Mouse (Mus musculus) liver, postnatal 0 days (tissue): Measurements from ENCODE around the gene Atp9a.

Experiments
- CTCF ChIP-seq: sonication (generic); IDR thresholded peaks from 2 replicates; pipeline ENCODE4 v1.5.1; 2016; ENCODE audit warnings: antibody characterized with exemption, low read depth
- EP300 ChIP-seq: IDR thresholded peaks from 2 replicates; pipeline ENCODE4 v1.6.1; 2016; ENCODE audit warnings: antibody characterized with exemption, low read depth, mild to moderate bottlenecking

DNA sequence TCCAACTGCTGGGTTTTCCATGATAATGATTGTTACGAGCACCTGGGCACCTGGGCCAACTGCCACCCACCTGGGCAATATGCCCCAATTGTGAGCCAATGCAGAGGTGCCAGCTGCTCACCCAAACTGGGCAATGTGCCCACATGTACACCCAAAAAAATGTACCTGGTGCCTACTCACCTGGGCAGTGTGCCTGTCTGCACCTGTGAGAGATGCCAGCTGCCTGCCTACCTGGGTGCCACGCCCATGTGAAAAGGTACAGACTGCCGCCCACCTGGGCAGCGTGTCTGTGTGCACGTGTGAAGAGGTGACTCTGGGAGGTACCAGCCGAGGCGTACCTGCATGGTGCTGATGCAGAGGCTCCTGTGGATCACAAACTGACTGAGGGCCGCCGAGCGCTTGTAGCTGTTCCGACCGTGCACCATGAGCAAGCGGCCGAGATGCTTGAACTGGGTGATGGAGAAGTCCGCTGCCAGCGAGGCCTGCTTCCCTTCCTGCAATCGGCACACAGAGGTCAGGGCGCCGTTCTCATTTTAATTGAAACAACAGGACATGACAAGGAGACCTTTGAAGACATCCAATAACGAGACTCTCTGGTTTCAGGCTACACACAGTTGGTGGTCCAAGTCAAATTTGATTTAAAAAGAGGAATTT, 98.6 kb downstream of the Atp9a start:
- TF ChIP-seq CTCF (no peak), EP300 (no peak)
